Mouse (Mus musculus): Measurements from ENCODE around the gene Aldh3a2. TPM values are rescaled to one million over a fixed set of nuclear protein-coding genes. Genes with fewer than 3 reads are reported as not detected.
"Not testable (repeated sequence)": the region's sequence is repeated elsewhere in the genome, so short reads cannot be mapped to it uniquely, and the experiment has no call there.

Gene Aldh3a2
- polyA plus RNA-seq, 1 experiment, result 27.3 TPM

DNA sequence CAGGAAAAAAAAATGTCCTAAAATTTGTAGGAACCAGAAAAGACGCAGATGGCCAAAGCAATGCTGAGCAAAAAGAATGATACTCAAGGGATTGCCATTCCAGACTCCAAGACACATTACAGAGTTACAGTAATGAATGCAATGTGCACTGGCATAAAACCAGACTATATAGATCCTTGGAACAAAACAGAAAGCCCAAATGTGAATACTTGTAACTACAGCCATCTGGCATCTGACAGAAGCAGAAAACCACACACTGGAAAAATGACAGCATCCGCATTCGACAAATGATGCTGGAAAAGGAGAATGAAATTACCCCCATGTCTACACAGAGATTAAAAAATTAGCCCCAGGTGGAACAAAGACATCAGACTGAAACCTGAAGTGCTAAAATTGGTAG, 86.9 kb downstream of the Aldh3a2 start:
- H3K4me3 ChIP-seq (ENCODE audit: extremely low read depth, insufficient read depth, insufficient read length), result no peak overlapping the region
- no peaks in the 10 kb centered on the region for H3K27me3 ChIP-seq (ENCODE audit: control insufficient read depth, insufficient read depth, low read length)
- 95% methylated on average over 3 of the region's 3 CpGs for WGBS
- no peak for DNase-seq (ENCODE audit: low read depth in 1 of 2, low spot score in 2 of 2)
- no peaks in the 10 kb centered on the region for H3K4me1 ChIP-seq (ENCODE audit: control insufficient read depth, insufficient read depth, insufficient read length)
- H3K27ac ChIP-seq (ENCODE audit: insufficient read depth, low read length), result no peak overlapping the region
- TF ChIP-seq CTCF (IDR thresholded peaks at IDR 0.05; ENCODE audit: extremely low read depth, insufficient read depth, insufficient read length, insufficient replicate concordance) (no peak), POLR2A (IDR thresholded peaks at IDR 0.05; ENCODE audit: low read depth, low read length) (no peak)
- no peaks in the 10 kb centered on the region for H3K36me3 ChIP-seq (ENCODE audit: control insufficient read depth, insufficient read depth, low read length)

DNA sequence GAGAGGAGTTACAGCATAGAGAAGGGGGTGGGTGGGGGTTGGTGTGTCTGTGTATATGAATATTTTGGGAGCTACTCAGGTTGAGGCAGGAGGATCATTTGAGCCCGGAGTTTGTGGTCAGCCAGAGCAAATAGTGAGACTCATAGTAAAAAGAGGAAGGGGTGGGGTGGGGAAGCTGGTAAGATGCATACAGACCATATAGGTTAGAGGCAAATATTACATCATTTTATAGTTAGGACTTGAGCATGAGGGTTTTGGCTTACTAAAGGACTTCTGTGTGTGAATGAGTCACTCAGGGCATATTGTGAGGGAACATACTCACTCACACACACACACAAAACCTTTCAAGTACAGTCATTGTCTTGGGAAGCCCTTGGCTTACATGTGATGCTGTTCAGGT, 90.9 kb downstream of the Aldh3a2 start:
- Histone ChIP-seq H3K27ac (ENCODE audit: insufficient read depth, low read length) (no peak overlapping the region), H3K4me1 (ENCODE audit: control insufficient read depth, insufficient read depth, insufficient read length) (peaks cover 4% of the 10 kb centered on the region; the same call in 1 of the 2 replicates), H3K4me3 (ENCODE audit: extremely low read depth, insufficient read depth, insufficient read length) (no peak overlapping the region), H3K36me3 (ENCODE audit: control insufficient read depth, insufficient read depth, low read length) (no peaks in the 10 kb centered on the region), H3K27me3 (ENCODE audit: control insufficient read depth, insufficient read depth, low read length) (no peaks in the 10 kb centered on the region)
- WGBS, result 30% methylated on average over 1 of the region's 1 CpGs
- TF ChIP-seq POLR2A (IDR thresholded peaks at IDR 0.05; ENCODE audit: low read depth, low read length) (no peak), CTCF (IDR thresholded peaks at IDR 0.05; ENCODE audit: extremely low read depth, insufficient read depth, insufficient read length, insufficient replicate concordance) (no peak)
- DNase-seq (ENCODE audit: low read depth in 1 of 2, low spot score in 2 of 2), result no peak

DNA sequence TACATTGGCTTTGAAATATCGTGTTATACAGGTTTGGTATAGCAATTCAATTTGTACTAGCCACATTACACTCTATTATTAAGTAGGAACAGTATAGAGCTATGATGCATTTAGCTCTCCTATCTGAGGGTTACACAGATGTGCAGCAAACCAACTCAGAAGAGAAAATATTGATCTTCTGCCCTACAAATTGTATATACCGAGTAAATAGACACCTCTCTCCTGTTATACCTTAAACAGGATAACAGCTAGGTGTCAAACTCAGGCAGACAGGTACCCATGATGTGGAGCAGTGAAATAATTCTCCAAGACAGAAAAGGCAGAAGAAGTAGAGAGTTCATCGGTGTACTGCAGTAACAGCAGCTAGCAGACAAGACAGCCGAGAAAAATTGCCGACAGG, 91.5 kb downstream of the Aldh3a2 start:
- Histone ChIP-seq H3K36me3 (ENCODE audit: control insufficient read depth, insufficient read depth, low read length) (no peaks in the 10 kb centered on the region), H3K4me1 (ENCODE audit: control insufficient read depth, insufficient read depth, insufficient read length) (peaks cover 4% of the 10 kb centered on the region; the same call in 1 of the 2 replicates), H3K4me3 (ENCODE audit: extremely low read depth, insufficient read depth, insufficient read length) (no peak overlapping the region), H3K27ac (ENCODE audit: insufficient read depth, low read length) (no peak overlapping the region), H3K27me3 (ENCODE audit: control insufficient read depth, insufficient read depth, low read length) (no peaks in the 10 kb centered on the region)
- WGBS, result 79% methylated on average over 5 of the region's 5 CpGs
- TF ChIP-seq CTCF (IDR thresholded peaks at IDR 0.05; ENCODE audit: extremely low read depth, insufficient read depth, insufficient read length, insufficient replicate concordance) (no peak), POLR2A (IDR thresholded peaks at IDR 0.05; ENCODE audit: low read depth, low read length) (no peak)
- no peak for DNase-seq (ENCODE audit: low read depth in 1 of 2, low spot score in 2 of 2)

DNA sequence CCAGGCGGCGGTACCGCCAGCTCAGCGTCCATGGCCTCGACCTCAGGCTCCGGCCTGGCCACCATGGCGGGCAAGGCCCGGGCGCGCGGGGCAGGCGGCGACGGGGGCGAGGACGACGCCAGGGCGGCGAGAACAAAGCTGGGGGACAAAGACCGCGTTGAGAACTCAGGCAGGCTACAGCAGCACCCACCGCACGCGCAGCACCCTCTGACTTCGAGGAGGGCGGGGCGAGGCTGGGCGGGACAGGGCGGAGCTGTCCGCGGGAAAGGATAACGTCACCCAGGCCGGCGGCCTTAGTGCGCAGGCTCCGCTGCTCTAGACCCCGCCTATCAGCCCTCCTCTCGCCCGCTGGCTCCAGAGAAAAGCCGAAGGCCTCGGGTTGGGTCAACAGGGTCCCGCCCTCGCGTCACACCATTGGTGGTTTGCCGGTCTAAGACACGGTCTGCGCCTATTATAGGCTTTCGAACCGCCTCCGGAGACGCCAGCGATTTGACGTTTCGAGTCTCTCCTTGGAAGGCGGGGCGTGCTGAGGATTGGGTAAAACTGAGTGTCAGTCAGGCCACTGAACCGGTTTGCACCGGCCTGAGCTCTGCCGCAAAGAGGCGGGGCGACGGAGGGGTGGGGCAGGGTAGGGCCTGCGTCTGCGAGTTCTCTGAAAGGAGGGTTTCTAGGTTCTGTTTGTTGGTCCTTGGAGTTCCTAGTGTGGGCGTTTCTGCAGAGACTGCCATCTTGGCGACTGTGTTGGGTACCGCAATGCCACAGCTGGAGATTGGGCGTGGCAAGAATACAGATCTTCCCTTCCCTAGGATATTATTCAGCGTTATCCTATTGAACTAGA, 92.2 kb downstream of the Aldh3a2 start, which contains the start of gene Usp22:
Gene Usp22, minus strand, starts transcription at position 235 of the 838 bp plus-strand sequence.
- Histone ChIP-seq H3K27ac (ENCODE audit: insufficient read depth, low read length) (peak within 1 kb of the TSS; percentile 92), H3K27me3 (ENCODE audit: control insufficient read depth, insufficient read depth, low read length) (no peaks in the 10 kb centered on the region), H3K4me1 (ENCODE audit: control insufficient read depth, insufficient read depth, insufficient read length) (peaks cover 4% of the 10 kb centered on the region; the same call in 1 of the 2 replicates), H3K36me3 (ENCODE audit: control insufficient read depth, insufficient read depth, low read length) (no peaks in the 10 kb centered on the region), H3K4me3 (ENCODE audit: extremely low read depth, insufficient read depth, insufficient read length) (peak within 1 kb of the TSS; percentile 96)
- TF ChIP-seq CTCF (IDR thresholded peaks at IDR 0.05; ENCODE audit: extremely low read depth, insufficient read depth, insufficient read length, insufficient replicate concordance) (no peak), POLR2A (IDR thresholded peaks at IDR 0.05; ENCODE audit: low read depth, low read length) (peak; percentile 65)
- under 1% methylated on average over 62 of the region's 69 CpGs for WGBS
- DNase-seq (ENCODE audit: low read depth in 1 of 2, low spot score in 2 of 2), result peak; percentile 99 to 100

DNA sequence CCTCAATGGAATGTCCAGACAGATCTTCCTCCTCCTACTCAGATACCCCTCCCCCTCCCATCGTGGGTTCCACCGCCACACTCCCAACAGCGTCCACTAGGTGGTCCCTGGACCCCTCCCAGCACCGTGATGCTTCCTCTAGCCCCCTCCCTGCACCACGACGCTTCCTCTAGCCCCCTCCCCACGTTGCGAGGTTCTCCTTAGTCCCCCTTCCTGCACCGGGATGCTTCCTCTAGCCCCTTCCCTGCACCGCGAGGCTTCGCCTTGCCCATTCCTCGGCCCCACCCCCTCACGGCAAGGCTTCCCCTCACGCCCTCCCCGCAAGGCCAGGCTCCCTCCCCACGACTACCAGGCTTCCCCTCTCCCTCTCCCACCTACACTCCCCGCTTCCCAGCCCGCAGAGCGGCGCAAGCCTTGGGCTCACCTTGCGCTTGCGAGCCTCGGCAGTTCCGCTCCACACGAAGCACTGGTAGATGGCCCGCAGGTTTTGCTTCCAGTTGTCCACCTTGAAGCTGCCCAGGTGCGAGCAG, 92.9 kb downstream of the Aldh3a2 start:
- Histone ChIP-seq H3K4me3 (ENCODE audit: extremely low read depth, insufficient read depth, insufficient read length) (peak overlapping the region; percentile 96), H3K27me3 (ENCODE audit: control insufficient read depth, insufficient read depth, low read length) (no peaks in the 10 kb centered on the region), H3K4me1 (ENCODE audit: control insufficient read depth, insufficient read depth, insufficient read length) (peaks cover 4% of the 10 kb centered on the region; the same call in 1 of the 2 replicates), H3K36me3 (ENCODE audit: control insufficient read depth, insufficient read depth, low read length) (no peaks in the 10 kb centered on the region), H3K27ac (ENCODE audit: insufficient read depth, low read length) (peak overlapping the region; percentile 92)
- WGBS, result under 1% methylated on average over 28 of the region's 28 CpGs
- peak in 1 of 2 experiments; percentile 47 for DNase-seq (ENCODE audit: low read depth in 1 of 2, low spot score in 2 of 2)
- no peak for TF ChIP-seq POLR2A (IDR thresholded peaks at IDR 0.05; ENCODE audit: low read depth, low read length)
- no peak for TF ChIP-seq CTCF (IDR thresholded peaks at IDR 0.05; ENCODE audit: extremely low read depth, insufficient read depth, insufficient read length, insufficient replicate concordance)

DNA sequence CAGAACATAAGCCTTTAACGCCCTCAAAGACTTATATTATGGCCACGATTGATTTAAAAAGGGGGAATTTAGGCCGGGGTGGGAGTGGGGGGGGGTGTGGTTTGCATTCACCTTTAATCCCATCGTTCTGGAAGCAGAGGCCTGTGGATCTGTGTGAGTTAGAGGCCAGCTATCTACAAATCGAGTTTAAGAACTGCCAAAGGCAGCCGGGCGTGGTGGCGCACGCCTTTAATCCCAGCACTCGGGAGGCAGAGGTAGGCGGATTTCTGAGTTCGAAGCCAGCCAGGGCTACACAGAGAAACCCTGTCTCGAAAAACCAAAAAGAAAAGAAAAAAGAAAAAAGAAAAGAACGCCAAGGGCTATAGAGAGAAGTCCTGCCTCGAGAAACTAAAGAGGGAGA, 93.8 kb downstream of the Aldh3a2 start:
- 46% methylated on average over 15 of the region's 15 CpGs for WGBS
- not testable (repeated sequence) for H3K36me3 ChIP-seq (ENCODE audit: control insufficient read depth, insufficient read depth, low read length); H3K4me1 ChIP-seq (ENCODE audit: control insufficient read depth, insufficient read depth, insufficient read length); H3K4me3 ChIP-seq (ENCODE audit: extremely low read depth, insufficient read depth, insufficient read length); H3K27ac ChIP-seq (ENCODE audit: insufficient read depth, low read length); H3K27me3 ChIP-seq (ENCODE audit: control insufficient read depth, insufficient read depth, low read length); DNase-seq (ENCODE audit: low read depth in 1 of 2, low spot score in 2 of 2)

Other genes starting within 250 kb of the Aldh3a2 start
- gene Kcnj12, start 244.9 kb downstream of the Aldh3a2 start, polyA plus RNA-seq (2012; rRNA removed), result 0.06 TPM in 2 replicates
- 221 and 304 TPM in 2 replicates for gene Tnfrsf13b, start 140.7 kb downstream of the Aldh3a2 start, polyA plus RNA-seq (2012; rRNA removed)
- 17.5 and 22.2 TPM in 2 replicates for gene Usp22, start 92.4 kb downstream of the Aldh3a2 start, polyA plus RNA-seq (2012; rRNA removed)
- 0.69 and 1.2 TPM in 2 replicates for gene Aldh3a1, start 59.9 kb downstream of the Aldh3a2 start, polyA plus RNA-seq (2012; rRNA removed)
- not detected in 2 replicates for gene Slc47a2, start 75.4 kb upstream of the Aldh3a2 start, polyA plus RNA-seq (2012; rRNA removed)
- 0.09 TPM in 1 of 2 replicates, not detected in the other for gene Slc47a1, start 110.9 kb upstream of the Aldh3a2 start, polyA plus RNA-seq (2012; rRNA removed)
- not detected in 2 replicates for gene Rnf112, start 186.7 kb upstream of the Aldh3a2 start, polyA plus RNA-seq (2012; rRNA removed)
- gene Mfap4, start 218.0 kb upstream of the Aldh3a2 start, polyA plus RNA-seq (2012; rRNA removed), result 22.2 and 31.2 TPM in 2 replicates
- 27.4 and 33.6 TPM in 2 replicates for gene Mapk7, start 226.9 kb upstream of the Aldh3a2 start, polyA plus RNA-seq (2012; rRNA removed)
- 3.4 and 4.4 TPM in 2 replicates for gene B9d1, start 237.7 kb upstream of the Aldh3a2 start, polyA plus RNA-seq (2012; rRNA removed)